Mouse (Mus musculus) hindbrain, embryonic 13.5 days (tissue): ENCODE results near the gene Kif6. TPM values are rescaled to one million over a fixed set of nuclear protein-coding genes. Genes with fewer than 3 reads are reported as not detected.

Experiments used
- ATAC-seq: fragments of 200-750 bp; cut with Nextera tagmentation; 2 replicates; pipeline ENCODE4 v1.8.0; 2017; ENCODE audit warnings: moderate TSS enrichment; ENCODE audit not compliant: low FRiP score
- H3K27ac ChIP-seq: fragments of 300-500 bp; sonication (generic); 2 replicates; pipeline ENCODE4 v1.5.1; 2015; ENCODE audit warnings: inconsistent platforms, mild to moderate bottlenecking, moderate library complexity
- H3K27me3 ChIP-seq: fragments of 300-500 bp; sonication (generic); 2 replicates; pipeline ENCODE4 v1.6.1; 2015; ENCODE audit warnings: mild to moderate bottlenecking, inconsistent platforms
- H3K36me3 ChIP-seq: fragments of 300-500 bp; sonication (generic); 2 replicates; pipeline ENCODE4 v1.6.1; 2015; ENCODE audit warnings: mild to moderate bottlenecking, inconsistent platforms
- H3K4me1 ChIP-seq: fragments of 300-500 bp; sonication (generic); replicated peaks from 2 replicates; pipeline ENCODE4 v1.6.1; 2015; ENCODE audit warnings: inconsistent platforms
- H3K4me2 ChIP-seq: fragments of 300-500 bp; sonication (generic); 2 replicates; pipeline ENCODE4 v1.6.1; 2015; ENCODE audit warnings: inconsistent platforms, mild to moderate bottlenecking, moderate library complexity
- H3K4me3 ChIP-seq: fragments of 300-500 bp; sonication (generic); 2 replicates; pipeline ENCODE4 v1.5.1; 2015; ENCODE audit warnings: mild to moderate bottlenecking, inconsistent platforms
- H3K9ac ChIP-seq: fragments of 300-500 bp; sonication (generic); 2 replicates; pipeline ENCODE4 v1.6.1; 2015; ENCODE audit warnings: mild to moderate bottlenecking, inconsistent platforms
- H3K9me3 ChIP-seq: fragments of 300-500 bp; sonication (generic); 2 replicates; pipeline ENCODE4 v1.6.1; 2016; ENCODE audit warnings: inconsistent platforms
- WGBS: fragments of 180-500 bp; shearing (Covaris S2); methylation state at CpG from one replicate; pipeline ENCODE4 v1.1.7; 2015; 5-methylcytosine and 5-hydroxymethylcytosine counted together
- polyA plus RNA-seq: library from polyadenylated mRNA; unstranded; fragments of >200 nt; fragmentation: Nextera tagmentation; extraction: Ambion mirVana; gene quantifications from 2 replicates; pipeline ENCODE4 v1.2.1, GENCODE M21; 2015

The Kif6 gene
- 2.9 and 3.2 TPM in 2 replicates for polyA plus RNA-seq

GRCm38 (mm10) chr17:49614577-49615235, at the start of gene Kif6:
Gene Kif6 (plus strand): TSS chr17:49615136.
- Histone ChIP-seq H3K27me3 (0 out of 2 replicates have a peak, but pooled peaks cover 2% of the 10 kb centered on the region), H3K4me3 (peak within 1 kb of the TSS; percentile 67), H3K9ac (peak within 1 kb of the TSS; percentile 77), H3K27ac (peak within 1 kb of the TSS; percentile 31; the same call in 1 of the 2 replicates), H3K36me3 (no peaks in the 10 kb centered on the region), H3K9me3 (no peaks in the 10 kb centered on the region), H3K4me1 (peaks cover 13% of the 10 kb centered on the region), H3K4me2 (peak within 1 kb of the TSS; percentile 93)
- WGBS, result 1% methylated on average over 27 of the region's 27 CpGs
- ATAC-seq, result peak; percentile 97

GRCm38 (mm10) chr17:49568717-49569116, 46.2 kb upstream of the Kif6 start:
- no peak for ATAC-seq
- H3K4me2 ChIP-seq, result no peak overlapping the region
- H3K9ac ChIP-seq, result no peak overlapping the region
- H3K27me3 ChIP-seq, result peaks cover 13% of the 10 kb centered on the region
- no peaks in the 10 kb centered on the region for H3K36me3 ChIP-seq
- no peak overlapping the region for H3K27ac ChIP-seq
- WGBS, result 87% methylated on average over 8 of the region's 8 CpGs
- H3K9me3 ChIP-seq, result 0 out of 2 replicates have a peak, but pooled peaks cover 4% of the 10 kb centered on the region
- no peak overlapping the region for H3K4me3 ChIP-seq
- peaks cover 8% of the 10 kb centered on the region for H3K4me1 ChIP-seq

DNA sequence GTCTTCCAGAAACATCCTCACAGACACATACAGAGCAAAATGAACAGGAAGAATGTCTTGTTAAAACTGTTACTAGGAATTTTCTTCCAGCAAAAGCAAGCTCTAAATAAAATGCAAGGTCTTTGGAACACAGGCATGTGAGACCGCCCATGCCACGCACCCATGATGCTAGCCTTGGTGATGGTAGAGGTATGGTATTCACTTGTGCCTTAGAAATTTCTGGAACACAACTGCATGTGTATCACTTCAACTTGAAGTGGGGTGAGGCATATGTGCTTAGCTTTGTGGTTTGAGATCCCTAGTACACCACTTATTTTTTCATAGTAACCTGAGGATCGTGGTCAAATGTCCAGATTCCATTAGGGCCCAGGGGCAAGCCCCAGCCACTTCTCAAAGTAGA, 37.6 kb upstream of the Kif6 start:
- Histone ChIP-seq H3K9ac (no peak overlapping the region), H3K4me2 (no peak overlapping the region), H3K27ac (no peak overlapping the region), H3K27me3 (no peaks in the 10 kb centered on the region), H3K36me3 (no peaks in the 10 kb centered on the region), H3K4me1 (no peaks in the 10 kb centered on the region), H3K9me3 (no peaks in the 10 kb centered on the region), H3K4me3 (no peak overlapping the region)
- 100% methylated on average over 3 of the region's 3 CpGs for WGBS
- ATAC-seq, result no peak

GRCm38 (mm10) chr17:49582471-49582870, 32.5 kb upstream of the Kif6 start:
- Histone ChIP-seq H3K27ac (no peak overlapping the region), H3K4me2 (no peak overlapping the region), H3K9me3 (no peaks in the 10 kb centered on the region), H3K4me3 (no peak overlapping the region), H3K9ac (no peak overlapping the region), H3K36me3 (no peaks in the 10 kb centered on the region), H3K4me1 (no peaks in the 10 kb centered on the region), H3K27me3 (no peaks in the 10 kb centered on the region)
- 74% methylated on average over 11 of the region's 11 CpGs for WGBS
- no peak for ATAC-seq

DNA sequence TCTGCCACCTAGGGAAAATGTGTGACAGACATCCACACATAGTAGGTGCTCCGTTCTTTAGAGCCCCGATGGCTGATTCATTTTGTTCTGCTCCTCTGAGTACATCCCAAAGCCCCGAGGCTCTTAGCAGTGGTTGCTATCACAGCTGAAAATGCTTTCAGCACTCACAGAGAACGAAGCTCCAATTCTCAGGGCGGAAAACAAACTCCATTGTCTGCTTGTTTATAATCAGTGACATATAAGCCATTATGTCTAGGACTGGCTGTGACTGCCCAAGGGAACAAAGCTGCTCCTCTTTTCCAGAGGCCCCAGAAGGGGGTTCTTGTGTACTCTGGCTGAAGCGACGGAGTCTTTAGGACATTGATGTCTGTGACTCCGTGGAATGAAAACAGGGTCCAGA, 24.9 kb upstream of the Kif6 start:
- Histone ChIP-seq H3K4me3 (no peak overlapping the region), H3K4me2 (no peak overlapping the region), H3K27me3 (no peaks in the 10 kb centered on the region), H3K36me3 (no peaks in the 10 kb centered on the region), H3K9me3 (no peaks in the 10 kb centered on the region), H3K4me1 (peaks cover 4% of the 10 kb centered on the region; the same call in 1 of the 2 replicates), H3K9ac (no peak overlapping the region), H3K27ac (no peak overlapping the region; the same call in 1 of the 2 replicates)
- 18% methylated on average over 8 of the region's 8 CpGs for WGBS
- ATAC-seq, result no peak

DNA sequence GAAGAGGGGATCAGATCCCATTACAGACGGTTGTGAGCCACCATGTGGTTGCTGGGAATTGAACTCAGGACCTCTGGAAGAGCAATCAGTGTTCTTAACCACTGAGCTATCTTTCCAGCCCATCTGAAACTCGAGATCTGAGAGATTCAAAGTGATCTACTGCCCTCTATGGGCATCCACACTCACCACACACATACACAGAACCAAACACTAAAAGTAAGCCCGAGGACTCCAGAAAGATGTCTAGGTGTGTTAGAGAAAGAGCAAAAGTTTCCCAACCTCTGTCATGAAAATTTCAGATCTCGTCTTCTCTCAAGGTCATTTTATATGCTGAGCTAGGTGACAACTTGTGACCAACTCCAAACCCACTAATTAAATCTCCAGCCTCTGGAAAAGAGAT, 9.5 kb upstream of the Kif6 start:
- H3K9me3 ChIP-seq, result peaks cover 6% of the 10 kb centered on the region; the same call in 1 of the 2 replicates
- WGBS, result 83% methylated on average over 4 of the region's 4 CpGs
- no peak overlapping the region for H3K4me3 ChIP-seq
- H3K27me3 ChIP-seq, result no peaks in the 10 kb centered on the region
- H3K27ac ChIP-seq, result no peak overlapping the region
- no peak for ATAC-seq
- 0 out of 2 replicates have a peak, but pooled peaks cover 7% of the 10 kb centered on the region for H3K4me1 ChIP-seq
- no peak overlapping the region for H3K4me2 ChIP-seq
- H3K9ac ChIP-seq, result no peak overlapping the region
- no peaks in the 10 kb centered on the region for H3K36me3 ChIP-seq

GRCm38 (mm10) chr17:49607351-49608027, 7.4 kb upstream of the Kif6 start:
- peak; percentile 59; the same call in 1 of the 2 replicates for ATAC-seq
- Histone ChIP-seq H3K27me3 (no peaks in the 10 kb centered on the region), H3K9ac (no peak overlapping the region), H3K36me3 (no peaks in the 10 kb centered on the region), H3K4me2 (no peak overlapping the region), H3K27ac (no peak overlapping the region), H3K9me3 (peaks cover 6% of the 10 kb centered on the region; the same call in 1 of the 2 replicates), H3K4me3 (no peak overlapping the region), H3K4me1 (0 out of 2 replicates have a peak, but pooled peaks cover 7% of the 10 kb centered on the region)
- WGBS, result 21% methylated on average over 7 of the region's 7 CpGs

- ATAC-seq, result no peak
- WGBS, result 66% methylated on average over 8 of the region's 8 CpGs
These were observed 4.6 kb upstream of the Kif6 start for GRCm38 (mm10) chr17:49610296-49610695.

GRCm38 (mm10) chr17:49615241-49615651, 310 bp downstream of the Kif6 start:
- Histone ChIP-seq H3K4me3 (peak overlapping the region; percentile 67), H3K9ac (peak overlapping the region; percentile 77), H3K4me1 (peaks cover 13% of the 10 kb centered on the region), H3K4me2 (peak overlapping the region; percentile 93), H3K9me3 (no peaks in the 10 kb centered on the region), H3K27me3 (0 out of 2 replicates have a peak, but pooled peaks cover 2% of the 10 kb centered on the region), H3K27ac (no peak overlapping the region), H3K36me3 (no peaks in the 10 kb centered on the region)
- WGBS, result 1% methylated on average over 25 of the region's 26 CpGs
- ATAC-seq, result peak; percentile 84

More at GRCm38 (mm10) chr17:49610296-49610695, 4.6 kb upstream of the Kif6 start:
- Histone ChIP-seq H3K9ac (no peak overlapping the region), H3K4me1 (peaks cover 14% of the 10 kb centered on the region), H3K4me3 (no peak overlapping the region), H3K4me2 (no peak overlapping the region), H3K9me3 (no peaks in the 10 kb centered on the region), H3K27ac (no peak overlapping the region), H3K36me3 (no peaks in the 10 kb centered on the region), H3K27me3 (0 out of 2 replicates have a peak, but pooled peaks cover 2% of the 10 kb centered on the region)

- Histone ChIP-seq H3K36me3 (no peaks in the 10 kb centered on the region), H3K9ac (no peak overlapping the region), H3K4me3 (no peak overlapping the region), H3K27ac (peak overlapping the region; percentile 6; the same call in 1 of the 2 replicates), H3K9me3 (no peaks in the 10 kb centered on the region), H3K4me1 (peaks cover 4% of the 10 kb centered on the region; the same call in 1 of the 2 replicates), H3K27me3 (no peaks in the 10 kb centered on the region), H3K4me2 (no peak overlapping the region)
- WGBS, result 66% methylated on average over 9 of the region's 9 CpGs
- ATAC-seq, result no peak
These were observed 9.6 kb downstream of the Kif6 start for GRCm38 (mm10) chr17:49624572-49624971.

DNA sequence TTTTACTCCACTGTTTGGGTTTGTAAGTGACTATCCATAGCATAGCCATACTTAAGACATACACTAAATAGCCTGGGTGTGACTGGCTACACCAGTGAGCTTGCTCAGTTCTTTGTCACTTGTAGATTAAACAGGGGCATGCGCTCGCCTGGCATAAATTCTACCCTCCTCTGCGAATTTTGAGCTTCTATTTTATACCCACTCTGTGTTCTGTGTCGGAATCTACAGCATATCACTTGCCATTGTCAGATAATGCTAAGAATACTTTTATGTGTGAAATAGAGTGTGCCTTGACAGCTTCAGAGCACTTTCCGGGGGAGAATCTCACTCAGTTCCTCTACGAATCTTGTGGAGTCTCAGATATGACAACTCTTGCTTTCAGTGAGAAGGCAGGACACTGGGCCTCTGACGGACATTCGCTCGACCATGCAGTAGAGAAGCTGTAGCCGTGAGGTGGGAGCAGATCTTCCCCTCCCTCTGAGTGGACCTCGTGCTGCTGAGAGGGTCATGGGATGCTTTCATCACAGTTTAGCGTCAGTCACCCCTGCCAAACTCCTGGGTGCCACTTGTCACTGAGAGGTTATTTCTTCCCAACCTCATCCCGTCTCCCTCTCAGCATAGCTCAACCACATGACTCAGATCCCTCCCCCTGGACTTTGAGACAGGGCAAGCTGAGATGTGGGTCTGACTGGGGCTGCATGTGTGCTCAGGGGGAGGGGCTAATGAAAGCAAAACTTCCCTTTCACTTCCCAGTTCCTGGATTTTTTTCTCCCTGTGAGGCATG, 12.3 kb downstream of the Kif6 start:
- Histone ChIP-seq H3K36me3 (no peaks in the 10 kb centered on the region), H3K4me1 (peaks cover 4% of the 10 kb centered on the region; the same call in 1 of the 2 replicates), H3K9me3 (no peaks in the 10 kb centered on the region), H3K27ac (no peak overlapping the region), H3K4me2 (no peak overlapping the region), H3K27me3 (no peaks in the 10 kb centered on the region), H3K4me3 (no peak overlapping the region), H3K9ac (no peak overlapping the region)
- 83% methylated on average over 13 of the region's 13 CpGs for WGBS
- no peak for ATAC-seq

- Histone ChIP-seq H3K9ac (no peak overlapping the region), H3K36me3 (no peaks in the 10 kb centered on the region), H3K4me3 (no peak overlapping the region), H3K27me3 (no peaks in the 10 kb centered on the region), H3K4me1 (peaks cover 6% of the 10 kb centered on the region), H3K9me3 (no peaks in the 10 kb centered on the region), H3K27ac (no peak overlapping the region), H3K4me2 (no peak overlapping the region)
- ATAC-seq, result no peak
- 93% methylated on average over 8 of the region's 8 CpGs for WGBS
These were observed 13.9 kb downstream of the Kif6 start for GRCm38 (mm10) chr17:49628875-49629274.
